Mouse (Mus musculus) frontal cortex, postnatal 14 days (tissue): ENCODE measurements around the gene Kalrn.

Experiments used
- DNase-seq, 2 experiments: peaks; one replicate each; pipeline ENCODE4 v3.0.0; 2022; ENCODE audit warnings: low spot score in 2 of 2

Kalrn gene

DNA sequence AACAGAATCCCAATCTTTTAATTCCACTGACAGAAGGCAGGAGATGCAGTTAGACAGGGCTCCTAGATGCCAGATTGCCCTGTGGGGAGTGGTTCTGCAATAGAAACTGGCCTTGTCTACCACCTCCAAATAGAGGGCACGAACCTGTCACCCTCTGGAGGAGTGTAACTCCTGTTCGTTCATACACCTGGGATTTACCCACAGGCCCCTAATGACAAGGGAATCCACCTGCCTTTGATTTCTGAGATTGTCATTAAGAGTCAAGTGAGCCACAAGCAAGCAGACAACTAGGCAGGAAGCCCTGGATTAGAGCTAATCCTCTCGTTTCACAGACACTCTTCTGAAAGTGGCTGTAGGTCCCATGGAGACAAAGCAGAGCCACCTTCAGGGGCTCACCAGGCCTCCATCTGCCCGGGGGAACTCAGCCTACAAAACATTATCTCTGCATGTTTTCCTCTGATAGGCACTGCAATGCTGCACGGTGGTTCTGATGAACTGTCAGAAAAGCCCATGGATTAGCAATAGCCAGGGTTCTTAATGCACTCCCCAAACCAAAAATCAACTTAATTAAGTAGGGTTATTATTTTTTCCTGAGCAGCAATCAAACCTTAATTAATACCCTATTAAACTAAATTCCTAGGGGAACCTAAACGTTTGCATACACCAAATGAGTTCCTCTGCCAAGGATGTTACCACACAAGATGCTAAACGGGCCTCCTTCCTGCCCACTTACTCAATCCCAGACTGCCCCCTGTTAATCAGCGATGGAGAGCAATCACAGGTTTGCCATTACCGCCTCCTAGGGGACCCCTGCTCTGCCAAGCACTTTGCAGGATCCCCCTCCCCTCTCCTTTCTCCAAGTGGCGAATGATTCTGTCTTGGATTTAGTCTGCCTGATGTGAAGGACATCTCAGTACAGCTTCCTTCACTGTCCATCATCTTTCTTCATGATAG is 312.1 kb downstream of the Kalrn start:
- no peak for DNase-seq

- no peak for DNase-seq
Observed at GRCm38 (mm10) chr16:34254646-34255022, 318.7 kb downstream of the Kalrn start.

DNA sequence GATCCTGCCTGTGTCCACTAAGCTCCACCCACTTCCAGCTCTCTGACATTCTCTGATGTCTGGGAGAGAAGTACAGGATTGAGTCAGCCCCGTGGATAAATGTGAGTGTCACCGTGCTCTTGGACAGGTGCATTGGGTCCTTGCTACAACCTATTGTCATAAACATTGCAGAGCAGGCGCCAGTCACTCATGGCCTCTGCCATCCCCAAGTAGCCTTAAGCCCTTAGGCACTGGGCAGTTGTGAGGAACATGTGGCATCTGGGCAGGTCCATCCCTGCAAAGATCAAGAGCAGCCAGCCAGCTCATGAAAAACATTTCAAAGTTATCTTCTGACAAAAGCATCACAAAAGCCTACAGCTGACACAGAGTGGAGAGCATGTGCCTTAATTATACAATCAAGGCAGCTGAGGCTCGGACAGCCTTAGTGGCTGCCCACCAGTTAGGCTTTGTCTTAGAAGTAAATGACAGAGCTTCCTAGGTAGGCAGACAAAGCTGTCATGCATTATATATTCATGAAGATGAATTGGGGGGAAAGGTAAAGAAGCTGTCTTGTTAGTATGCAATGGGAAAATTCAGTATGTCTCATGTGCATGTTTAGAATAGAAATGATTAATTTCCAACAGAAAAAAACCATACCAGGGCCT is 319.2 kb downstream of the Kalrn start:
- DNase-seq: no peak

DNA sequence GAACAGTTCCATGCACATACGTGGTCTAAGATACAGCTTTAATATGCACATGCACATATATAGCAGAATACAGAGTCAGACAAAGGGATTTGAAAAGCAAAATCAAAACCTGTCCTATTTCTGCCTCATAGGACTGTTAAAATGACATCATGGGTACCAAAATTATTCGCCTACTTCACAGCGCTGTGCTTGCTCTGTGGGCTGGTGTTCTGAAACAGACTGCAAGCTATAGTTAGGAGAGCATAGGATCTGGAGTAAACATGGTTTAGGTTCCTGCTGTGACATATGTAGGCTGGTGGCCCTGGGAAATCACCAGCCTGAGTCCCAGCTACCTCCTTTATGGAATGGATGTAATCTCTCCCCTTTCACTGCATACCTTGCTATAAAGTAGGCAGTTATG is 320.7 kb downstream of the Kalrn start:
- DNase-seq: no peak

- DNase-seq: no peak
Observed at GRCm38 (mm10) chr16:34248256-34248655, 325.1 kb downstream of the Kalrn start.

DNA sequence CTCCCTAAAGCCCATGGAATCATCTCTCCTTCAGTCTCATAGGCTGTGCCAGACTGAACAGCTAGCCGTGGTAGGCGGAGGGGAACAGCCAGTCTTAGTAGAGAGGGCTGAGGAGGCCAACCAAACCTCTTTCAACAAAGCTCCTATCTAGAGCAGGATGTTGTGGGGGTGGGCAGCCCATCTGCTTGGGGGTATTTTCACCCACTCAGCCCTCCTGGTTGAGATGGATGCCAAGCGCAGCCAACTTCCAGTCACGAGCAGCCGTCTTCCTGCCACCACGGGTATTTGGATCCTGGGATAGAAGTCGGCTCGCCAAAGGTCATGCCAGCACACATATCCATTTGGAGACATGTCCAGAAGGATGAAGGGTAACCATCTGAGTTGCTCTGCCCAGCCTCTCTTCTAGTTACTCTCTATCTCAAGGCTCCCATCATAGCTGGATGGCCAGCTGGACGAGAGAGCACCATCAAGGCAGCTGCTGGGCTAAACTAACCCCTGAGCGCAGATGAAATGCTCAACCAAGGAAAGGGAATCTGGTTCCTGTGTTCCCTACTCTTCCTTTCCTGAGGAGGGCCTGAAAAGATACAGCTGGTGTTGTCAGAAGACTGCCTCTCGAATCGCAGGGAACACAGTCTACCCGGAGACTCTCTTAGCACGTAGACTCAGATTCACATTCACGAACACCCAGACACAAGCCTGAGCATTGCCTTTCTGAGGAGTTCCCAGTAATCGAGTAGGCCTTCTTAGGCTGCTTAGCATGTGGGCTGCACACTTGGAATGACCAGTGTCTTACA is 331.2 kb downstream of the Kalrn start:
- peak; percentile 71 to 81 for DNase-seq

DNA sequence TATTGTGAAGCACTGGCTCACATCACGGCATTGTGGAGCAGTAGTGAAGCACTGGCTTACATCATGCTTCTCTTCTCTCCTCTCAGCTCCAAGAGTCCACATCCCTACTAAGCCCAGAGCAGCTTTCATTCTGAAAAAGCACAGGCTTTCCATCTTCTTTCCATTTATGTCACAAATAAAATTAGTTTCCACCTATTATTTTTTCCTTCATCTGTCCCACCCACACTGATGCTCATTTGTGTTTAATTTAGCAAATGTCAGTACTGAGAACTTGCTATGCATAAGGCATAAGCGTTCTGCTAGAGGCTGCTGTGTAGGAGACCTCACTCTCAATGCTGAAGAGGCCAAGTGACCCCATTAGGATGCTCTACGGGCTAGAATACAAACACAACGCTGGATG is 333.7 kb downstream of the Kalrn start:
- DNase-seq: no peak

DNA sequence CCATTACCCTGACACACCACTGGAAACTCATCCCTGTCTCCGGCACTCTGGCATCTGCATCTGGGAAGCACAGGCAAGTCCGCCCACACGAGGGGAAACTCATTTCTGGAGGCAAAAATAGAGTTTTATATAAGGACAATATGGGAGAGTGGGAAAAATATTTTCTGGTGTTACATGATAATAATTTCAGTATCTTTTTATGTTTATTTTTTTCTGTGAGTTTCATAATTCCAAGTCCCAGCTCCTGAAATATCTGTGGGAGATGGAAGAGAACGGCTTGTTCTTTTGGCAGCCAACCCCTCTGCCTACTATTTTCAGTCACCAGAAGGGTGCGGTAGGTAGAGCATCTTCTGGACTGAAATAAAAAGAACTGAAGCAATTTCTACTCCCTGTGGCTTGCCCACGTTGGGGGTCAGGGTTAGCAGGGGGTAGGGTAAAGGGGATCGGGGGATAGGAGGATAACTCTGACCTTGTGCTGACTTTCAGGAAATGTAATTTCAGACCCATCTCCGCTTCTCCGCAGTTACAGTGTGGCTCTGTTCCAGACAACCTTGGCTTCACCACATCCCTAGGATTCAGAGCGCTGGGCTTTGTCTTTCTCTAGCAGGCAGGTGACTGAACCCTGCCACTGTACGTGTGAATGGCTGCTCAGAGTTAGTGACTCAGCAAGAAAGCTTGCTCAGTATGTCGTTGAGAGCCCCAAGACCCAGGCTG is 336.3 kb downstream of the Kalrn start:
- peak; percentile 44 to 60 for DNase-seq

DNA sequence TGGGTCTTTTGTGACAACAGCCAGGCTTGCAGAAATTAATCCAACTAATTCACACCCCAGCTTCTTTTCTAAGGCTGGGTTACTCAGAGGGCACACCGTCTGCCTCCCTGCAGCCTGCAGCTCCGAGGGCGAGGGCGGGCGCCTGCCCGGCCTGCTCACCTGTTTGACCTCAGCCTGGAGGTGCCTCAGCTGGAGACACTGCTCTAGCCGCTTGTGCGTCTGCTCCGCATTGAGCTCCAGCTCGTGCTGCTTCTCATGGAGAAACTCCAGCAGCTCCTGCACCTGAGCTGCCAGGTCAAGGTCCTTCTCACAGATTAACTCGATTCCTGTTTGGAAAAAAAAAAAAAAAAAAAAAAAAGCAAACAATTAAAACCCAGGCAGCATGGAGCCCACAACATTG is 338.2 kb downstream of the Kalrn start:
- DNase-seq: no peak

DNA sequence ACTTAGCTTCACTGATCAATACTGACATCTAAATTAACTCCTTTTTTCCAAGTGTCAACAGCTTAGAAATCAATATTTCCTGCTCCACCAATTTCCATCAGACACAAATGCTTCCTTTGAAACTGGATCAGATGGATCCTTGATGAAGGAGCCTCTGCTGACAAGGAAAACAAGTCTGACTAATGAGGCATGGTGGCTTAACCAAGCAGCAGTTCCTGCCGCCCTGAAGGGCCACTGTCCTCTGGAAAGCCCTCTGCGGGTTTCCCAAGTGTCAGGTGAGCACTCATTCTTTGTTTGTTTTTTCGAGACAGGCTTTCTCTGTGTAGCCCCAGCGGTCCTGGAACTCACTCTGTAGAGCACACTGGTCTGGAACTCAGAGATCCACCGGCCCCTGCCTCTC is 341.4 kb downstream of the Kalrn start:
- no peak for DNase-seq

- DNase-seq: no peak
Observed at GRCm38 (mm10) chr16:34231146-34231545, 342.2 kb downstream of the Kalrn start.

- DNase-seq: no peak
Observed at GRCm38 (mm10) chr16:34229350-34229749, 344.0 kb downstream of the Kalrn start.

DNA sequence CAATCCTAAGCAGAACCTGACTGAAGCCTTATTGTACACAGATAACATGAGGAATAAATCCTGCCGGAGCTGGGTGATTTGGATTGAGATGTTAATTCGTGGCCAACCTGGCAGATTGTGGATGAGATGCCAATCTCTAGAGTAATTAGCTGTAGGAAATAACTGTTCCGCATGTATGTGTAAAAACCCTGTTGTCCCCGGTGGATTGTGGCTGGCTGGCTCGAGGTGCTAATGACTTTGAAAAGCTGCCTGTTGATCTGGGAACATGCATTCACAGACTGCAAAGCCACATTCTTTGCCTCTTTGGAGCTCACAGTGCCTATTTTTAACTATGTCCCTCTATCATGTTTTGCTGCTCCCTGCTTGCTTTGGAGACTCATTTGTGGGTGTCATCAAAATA is 344.7 kb downstream of the Kalrn start:
- DNase-seq: no peak

GRCm38 (mm10) chr16:34212160-34212559 is 361.2 kb downstream of the Kalrn start:
- no peak for DNase-seq

- DNase-seq: no peak
Observed at GRCm38 (mm10) chr16:34211243-34211642, 362.1 kb downstream of the Kalrn start.

DNA sequence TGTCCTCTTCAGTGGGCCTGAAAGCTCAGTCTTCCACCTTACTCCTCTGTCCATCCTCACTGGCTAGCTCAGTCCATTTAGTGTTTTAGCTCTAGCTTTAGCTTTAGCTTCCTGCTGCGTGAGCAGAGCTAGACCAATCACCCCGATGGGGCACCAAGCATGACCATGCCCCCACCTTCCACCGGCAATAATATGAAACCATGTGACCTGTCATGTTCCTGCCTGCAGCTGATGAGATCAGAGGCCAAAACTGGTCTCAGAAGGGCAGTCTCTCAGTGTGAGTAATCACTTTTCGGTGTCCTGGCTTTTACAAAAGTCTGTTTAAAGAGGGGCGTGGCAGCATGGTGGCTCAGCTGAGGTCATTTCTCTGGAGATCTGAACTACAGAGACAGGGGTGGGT is 364.6 kb downstream of the Kalrn start:
- no peak for DNase-seq

DNA sequence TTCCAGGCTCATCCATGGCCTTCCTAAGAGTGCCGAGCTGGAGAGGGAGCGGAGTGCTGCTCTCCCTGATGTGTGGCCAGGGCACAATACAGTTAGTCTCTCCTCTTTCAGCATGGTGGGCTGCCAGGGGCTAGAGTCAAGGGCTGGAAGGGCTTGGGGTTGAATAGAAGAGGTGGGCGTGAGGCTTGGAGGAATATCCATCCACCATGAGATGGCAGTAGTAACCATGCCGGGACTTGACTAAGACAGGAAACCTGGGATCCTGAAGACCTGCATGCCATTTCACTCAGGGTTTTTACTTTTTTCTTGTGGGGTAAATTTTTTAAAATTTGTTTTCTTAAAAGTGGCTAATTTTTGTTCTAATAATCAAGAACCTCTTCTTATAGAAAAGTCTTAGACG is 365.4 kb downstream of the Kalrn start:
- no peak for DNase-seq

- no peak for DNase-seq
Observed at GRCm38 (mm10) chr16:34204527-34205139, 368.7 kb downstream of the Kalrn start.

DNA sequence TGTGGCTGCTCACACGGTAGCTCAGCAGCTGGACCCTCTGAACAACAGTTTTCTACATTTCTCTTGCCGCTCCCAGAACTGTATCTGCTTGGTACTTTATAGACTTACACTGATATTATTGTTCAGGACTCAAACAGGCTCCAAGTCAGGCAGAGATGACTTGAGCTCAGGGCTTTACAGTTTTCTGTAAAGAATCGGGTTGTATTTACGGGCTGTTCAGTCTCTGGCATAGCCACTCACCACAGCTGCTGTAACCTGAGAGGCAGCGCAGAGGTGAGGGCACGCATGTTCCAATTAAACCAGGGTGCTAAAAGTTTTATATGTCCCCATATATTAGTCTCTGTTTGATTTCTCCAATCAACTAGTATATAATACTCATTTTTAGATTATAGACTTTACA is 373.8 kb downstream of the Kalrn start:
- no peak for DNase-seq

- DNase-seq: no peak
Observed at GRCm38 (mm10) chr16:34192959-34193842, 380.1 kb downstream of the Kalrn start.
